Mouse (Mus musculus) c-Kit-positive CD71-negative TER-119-negative erythroid progenitor cells, embryonic 14.5 days (primary cell): ENCODE measurements around the gene Gjb6.
A peak's percentile ranks its signal among the peaks of the same experiment; 100 is the strongest.

ENCODE experiments used
- DNase-seq: peaks from one replicate; pipeline ENCODE4 v3.0.0-alpha.2; 2013; ENCODE audit warnings: low read depth

Gjb6 gene

DNA sequence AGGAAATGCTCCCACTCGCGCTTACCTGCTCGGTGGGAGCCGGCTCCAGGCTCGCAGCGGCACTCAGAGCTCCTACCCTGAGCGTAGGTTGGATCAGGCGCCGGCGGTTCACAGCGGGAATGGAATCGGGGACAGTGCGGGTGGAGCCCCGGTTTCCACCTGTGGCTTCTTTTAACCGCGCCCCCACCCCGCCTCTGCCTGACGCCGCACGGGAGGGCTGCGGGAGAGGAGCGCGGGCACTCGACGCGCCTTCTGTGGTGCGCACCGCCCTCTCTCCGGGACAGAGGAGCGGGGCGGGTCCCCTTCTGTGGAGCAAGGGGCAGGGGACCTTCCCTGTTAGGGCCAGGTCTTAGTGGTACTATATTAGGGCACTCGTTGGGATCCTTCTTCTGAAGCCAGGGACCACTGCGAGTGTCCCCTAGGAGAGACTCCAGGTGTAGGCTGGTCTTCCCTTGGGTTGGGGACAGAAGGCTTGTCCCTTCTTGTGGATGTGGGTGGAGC is at the start of gene Gjb6:
Gene Gjb6, minus strand, starts transcription at position 451 of the 501 bp plus-strand sequence.
- DNase-seq, result no peak

DNA sequence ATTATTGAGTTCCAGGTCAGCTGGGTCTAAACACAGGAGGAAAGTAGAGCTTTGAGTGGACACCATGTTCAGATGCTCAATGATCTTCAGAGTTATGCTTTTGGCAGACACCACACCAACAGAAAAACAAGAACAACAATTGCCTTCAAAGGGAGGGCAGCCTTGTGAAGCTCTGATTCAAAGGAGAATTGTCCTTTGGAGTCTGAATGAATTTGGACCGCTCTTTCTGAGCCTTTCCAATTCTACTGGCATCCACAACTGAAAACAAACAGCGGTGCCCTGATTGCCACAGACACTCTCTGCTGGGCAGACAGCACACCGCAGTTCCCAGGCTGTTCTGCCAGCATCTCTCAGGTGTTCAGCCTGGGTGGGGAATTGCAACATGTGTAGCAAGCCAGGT is 32.1 kb upstream of the Gjb6 start:
- DNase-seq, result no peak

DNA sequence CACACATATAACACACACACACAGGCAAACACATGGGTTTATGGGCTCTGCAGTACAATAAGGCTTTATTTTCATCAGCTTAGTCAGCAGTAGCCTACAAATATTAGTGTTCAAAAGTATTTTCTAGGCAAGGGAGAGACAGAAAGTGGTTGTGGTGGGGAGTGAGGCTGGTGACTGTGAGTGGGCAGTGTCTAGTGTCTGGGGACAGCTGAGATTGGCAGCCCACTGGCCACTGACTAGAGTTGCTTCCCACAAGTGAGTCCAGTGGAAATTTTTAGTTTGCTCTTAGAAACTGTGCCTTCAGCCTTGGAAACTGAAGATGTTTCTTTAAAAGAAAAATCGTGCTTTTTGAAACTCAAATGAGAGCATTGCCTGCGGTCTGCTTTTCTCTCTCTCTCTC is 28.4 kb upstream of the Gjb6 start:
- no peak for DNase-seq

DNA sequence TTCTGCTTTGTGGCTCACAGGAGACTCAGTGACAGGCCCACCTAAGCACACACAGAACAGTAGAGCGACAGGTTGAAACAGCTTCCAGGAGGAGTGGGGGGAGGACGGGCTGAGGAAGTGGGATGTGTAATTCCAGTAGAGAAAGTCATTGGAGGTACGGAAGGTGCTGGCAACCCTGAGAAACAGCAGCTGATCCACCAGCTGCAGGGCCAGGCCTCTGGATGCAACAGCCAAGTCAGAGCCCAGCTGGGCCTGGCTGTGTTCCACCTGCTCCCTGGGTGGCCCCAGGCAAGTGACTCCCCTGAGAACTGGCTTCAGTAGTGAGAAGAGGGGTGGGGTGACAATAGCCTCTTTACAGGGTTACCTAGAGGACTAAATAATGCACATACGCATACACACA is 27.8 kb upstream of the Gjb6 start:
- no peak for DNase-seq

DNA sequence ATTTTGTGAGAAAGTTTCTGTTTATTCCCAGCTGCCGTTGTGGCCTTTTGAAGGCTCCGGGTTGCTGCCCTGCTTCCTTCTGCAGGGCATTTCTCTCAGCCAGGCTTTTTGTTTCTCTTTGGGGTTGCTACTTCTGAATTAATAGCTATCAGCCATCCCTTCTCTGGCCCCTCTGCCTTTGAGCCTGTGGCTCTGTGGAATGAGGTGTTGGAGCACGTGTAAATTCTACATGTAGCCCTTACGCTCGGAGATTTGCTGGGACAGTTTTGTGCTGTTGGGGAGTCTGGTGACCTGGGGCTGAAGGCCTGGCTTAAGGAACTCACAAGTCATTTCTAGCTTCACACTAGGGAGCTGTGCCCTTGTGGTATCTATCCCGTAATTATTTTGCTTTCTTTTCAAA is 21.5 kb upstream of the Gjb6 start:
- no peak for DNase-seq

DNA sequence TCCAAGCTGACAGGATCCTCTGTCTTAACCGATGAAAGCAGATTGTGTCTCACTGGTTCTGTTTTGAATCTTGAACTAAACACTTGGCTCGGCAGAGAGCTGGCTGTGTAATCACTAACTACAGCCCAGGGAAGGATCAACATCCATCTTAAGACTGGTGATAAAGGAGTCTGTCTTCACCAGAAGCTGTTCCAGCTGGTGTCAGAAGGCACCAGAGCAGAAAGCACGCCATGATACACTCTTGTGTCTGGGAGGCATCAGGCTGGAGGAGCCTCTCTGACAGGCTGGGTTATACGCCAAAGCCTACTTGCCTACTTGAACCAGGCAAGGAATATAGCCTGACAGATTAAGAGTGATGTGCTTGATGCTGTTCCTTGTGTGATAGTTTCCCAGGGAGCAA is 12.3 kb upstream of the Gjb6 start:
- DNase-seq, result no peak

DNA sequence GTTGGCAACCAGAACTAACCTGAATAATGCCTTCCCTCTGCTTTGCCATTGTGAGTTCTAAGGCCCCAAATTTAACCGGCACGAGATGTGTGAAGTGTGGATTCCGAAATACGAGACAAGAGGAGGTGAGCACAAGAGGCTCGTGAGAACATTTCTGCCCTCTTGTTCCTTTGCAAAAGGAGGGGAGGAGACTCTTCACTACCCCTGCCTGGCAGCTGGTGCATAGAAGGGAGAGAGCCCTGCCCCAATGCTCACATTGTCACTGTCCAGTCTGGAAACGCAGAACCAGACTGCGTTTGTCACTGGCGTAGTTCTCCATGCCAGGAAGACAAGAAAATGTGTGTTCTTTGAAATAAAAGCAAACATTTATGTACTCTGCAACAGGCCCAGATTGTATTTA is 1.9 kb upstream of the Gjb6 start:
- DNase-seq, result no peak

DNA sequence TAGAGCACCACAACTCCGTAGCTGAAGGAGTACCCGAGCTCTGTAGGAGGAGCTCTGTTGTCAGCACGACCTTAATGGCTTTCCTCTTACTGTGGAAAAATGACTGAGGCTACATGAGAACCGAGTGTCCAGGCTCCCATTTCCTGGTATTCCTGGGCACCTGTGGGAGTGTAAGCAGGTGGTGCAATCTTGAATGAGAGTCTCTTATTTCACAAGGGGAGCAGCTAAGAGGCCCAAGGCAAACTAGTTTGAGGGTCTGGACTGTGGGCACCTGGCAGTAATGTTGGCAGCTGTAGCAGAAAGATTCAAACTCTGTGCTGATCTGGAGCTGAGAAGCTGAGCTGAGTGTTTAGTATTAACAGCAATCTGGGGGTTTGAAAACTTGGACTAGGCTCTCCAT is 6.0 kb downstream of the Gjb6 start:
- no peak for DNase-seq

DNA sequence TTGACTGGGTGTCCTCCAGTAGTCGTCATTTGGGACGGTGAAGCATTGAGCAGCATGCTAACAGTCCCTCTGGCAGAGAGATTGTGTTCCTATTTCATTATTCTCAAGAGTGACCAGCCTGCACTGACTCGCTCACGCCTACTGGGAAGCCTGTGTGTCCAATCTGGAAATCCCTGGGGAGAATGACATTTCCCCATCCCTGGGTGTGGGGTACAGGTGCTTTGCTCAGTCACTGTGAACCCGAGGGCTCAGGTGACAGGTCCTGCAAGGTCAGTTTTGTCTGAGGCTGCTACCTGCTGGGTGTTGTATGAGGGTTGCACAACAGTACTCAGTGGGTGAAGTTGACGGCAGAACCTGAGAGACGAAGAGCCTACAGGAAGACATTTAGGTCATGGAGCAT is 11.1 kb downstream of the Gjb6 start:
- no peak for DNase-seq

DNA sequence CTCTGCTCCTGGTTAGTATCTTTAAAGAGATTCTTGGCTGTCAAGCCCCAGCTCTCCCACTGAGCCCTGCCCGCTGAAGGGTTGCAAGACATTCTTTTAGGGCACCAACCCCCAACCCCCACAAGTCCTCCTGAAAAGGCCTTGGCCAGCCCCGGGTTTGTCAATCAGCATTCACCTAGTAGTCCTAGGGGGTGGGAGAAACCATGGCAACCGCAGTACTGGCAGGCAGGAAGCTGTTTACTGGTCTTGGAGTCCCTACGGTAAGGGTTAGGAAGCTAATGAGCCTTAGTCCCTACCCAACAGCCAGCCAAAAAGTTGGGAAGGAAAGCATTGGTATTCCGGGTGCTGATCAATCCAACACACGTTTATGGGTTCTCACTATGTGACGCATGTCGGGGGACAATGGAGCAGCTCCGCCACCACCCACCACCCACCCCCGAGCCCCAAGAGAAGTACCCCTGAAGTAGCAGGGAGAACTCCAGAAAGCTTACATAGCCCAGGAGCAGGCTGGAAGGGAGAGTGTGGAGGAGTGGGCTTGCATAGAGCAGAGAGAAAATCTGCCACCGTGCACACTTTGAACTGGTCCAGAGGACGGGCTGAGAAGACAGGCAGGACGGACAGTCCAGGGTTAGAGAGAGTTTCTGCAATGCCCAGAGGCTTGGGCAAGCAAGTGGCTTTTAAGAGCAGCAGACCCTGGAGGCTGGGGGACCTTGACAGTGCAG is 17.4 kb downstream of the Gjb6 start, which contains the start of gene Gm4491:
Gene Gm4491, minus strand, starts transcription at position 61 of the 722 bp plus-strand sequence.
- no peak for DNase-seq

DNA sequence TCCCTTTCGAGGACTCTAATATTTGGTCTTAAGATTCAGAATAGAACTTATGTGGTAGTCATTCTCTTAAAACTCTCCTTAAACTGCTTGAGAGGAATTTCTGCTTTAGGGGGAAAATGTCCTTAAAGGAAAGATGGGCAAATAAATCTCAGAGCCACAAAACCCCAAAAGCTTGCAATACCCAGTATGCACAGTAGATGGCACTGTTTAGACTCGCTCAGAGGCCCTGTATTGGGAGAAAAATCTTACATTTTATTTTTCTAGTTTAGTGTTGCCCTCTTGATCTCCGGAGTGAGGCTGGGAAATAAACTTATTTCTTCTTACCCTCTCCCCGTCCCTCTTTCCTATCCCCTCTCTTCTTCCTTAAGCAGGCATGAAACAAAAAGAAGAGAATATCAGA is 24.2 kb downstream of the Gjb6 start:
- peak; percentile 54 for DNase-seq

DNA sequence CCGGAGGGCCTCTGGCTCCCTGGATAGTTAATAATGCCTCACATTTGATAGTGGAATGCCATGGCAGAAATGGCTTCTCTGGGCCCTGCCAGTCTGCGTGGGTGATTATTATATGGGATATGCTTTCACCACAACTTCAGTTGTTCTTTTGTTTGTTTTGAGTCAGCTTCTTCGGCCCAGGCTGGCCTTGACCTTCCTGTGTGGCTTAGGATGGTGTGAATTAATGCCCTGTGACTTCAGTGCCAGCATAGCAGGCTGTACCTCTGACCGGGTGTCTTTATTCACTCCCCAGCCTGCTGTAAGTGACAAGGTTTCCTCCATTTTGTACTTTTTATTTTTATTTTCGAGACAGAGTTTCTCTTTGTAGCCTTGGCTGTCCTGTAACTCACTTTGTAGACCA is 25.5 kb downstream of the Gjb6 start:
- no peak for DNase-seq

DNA sequence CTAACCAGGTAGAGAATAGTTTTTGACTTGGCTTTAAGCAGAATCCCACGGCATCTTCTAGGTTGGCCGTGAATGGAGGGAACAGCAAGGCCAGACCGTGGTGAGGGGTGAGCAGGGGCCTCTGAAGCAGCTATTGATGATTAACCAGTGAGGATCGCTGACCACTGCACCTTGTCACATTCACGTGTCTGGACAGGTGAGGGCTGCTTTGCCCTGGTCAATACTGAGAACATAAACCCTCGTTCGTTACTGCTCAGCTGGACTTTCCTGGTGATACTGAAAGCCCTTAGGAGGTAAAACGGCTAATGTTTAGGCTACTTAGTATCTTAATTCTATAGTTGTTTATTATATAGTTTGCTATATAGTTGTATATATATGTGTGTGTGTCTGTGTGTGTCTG is 26.3 kb downstream of the Gjb6 start:
- DNase-seq, result no peak

DNA sequence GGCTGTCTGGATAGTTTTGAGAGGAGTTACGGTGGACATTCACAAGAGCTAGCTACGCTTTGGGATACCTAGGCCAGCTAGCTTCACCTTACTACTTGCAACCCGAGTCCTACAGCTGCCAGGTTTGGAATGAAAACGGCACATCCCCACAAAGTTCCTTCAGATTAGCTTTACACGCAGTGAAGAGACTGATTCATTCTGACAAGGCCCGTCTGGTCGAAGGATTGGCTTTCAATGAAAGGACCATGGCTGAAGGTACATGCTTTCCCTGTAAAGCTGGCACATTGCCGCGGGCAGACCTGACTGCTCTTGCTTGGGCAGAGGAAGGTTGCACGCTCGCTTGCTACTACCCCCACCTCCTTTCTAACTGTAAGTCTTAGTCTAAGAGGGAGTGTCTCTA is 27.7 kb downstream of the Gjb6 start:
- DNase-seq, result no peak

DNA sequence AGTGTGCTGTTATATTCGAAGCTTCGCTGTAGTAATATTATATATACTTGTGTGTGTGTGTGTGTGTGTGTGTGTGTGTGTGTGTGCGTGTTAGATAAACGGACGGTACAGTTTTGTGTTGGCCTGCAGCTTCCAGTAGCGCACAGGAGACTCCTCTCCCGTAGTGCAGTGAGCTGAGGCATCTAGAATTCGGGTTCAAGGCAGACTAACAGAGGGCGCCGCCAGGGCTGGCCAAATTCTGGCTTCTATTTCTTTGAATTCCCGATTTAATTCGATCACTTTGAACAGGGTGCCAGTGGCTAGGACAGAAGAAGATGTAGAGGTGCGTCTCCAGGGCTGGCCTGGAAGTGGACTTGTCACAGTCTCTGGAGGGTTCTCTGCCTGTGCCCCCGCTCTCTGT is 28.3 kb downstream of the Gjb6 start:
- no peak for DNase-seq

DNA sequence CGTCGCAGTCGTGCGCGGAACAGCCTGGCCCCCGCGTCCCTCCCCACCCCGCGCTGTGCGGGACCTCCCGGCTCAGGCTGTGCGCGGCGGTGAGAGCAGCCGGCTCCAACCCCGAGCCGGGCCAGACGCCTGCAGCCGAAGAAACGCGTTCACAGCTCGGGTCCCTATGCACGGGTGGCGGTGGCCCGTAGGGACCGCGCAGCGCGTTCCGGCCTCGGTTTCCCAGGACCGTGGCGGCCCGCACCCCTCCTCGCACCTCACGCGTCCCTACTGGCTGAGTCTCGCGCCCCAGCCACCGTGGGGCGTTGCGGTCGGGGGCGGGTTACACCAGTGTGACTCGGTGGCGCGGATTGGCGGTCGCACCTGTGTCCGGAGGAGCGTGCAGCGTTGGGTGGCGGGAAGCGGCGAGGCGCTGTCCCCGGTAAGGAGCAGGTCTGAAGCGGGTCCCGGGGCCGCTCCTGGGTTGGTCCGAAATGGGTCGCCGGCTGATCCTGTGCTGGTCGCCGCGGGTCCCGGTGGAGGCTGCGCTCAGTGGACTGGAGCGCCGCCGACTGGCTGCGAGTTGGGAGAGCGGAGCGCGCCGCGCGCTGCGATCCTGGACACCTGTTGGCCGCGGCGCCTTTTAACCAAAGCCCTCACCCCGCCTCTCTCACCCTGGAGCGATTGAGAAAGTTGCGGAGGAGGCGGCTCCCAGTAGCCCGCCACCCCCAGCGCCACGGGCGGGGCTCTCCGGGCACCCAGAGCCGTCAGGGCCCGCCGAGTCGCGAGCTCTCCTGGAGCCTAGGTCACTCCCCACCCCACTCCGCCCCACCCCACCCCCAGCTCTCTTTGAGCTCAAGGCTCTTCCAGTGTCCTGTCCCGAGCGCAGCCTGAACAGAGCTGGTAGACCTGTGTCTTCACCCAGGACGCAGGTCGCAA is 29.0 kb downstream of the Gjb6 start, which contains the start of gene Gjb2:
Gene Gjb2, minus strand, starts transcription at position 597 of the 918 bp plus-strand sequence.
- DNase-seq, result no peak

DNA sequence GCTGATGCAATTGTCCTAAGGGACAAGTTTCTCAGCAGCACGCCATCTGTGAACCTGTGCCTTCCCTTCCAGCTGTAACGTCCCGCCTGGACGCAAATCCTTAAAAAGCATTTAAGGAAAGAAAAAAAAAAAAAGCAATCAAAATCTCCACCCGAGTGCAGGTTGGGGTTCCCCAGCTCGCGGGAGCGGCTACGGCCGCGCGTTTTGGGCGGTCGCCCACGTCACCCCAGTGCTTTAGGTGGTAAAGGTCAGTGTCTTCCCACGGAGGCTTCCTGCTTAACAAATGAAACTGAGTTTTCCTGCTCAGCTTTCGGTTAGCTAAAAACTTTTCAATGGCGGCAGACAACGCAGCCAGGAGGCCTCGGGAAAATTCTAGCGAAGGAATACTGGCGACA is 29.7 kb downstream of the Gjb6 start:
- no peak for DNase-seq

DNA sequence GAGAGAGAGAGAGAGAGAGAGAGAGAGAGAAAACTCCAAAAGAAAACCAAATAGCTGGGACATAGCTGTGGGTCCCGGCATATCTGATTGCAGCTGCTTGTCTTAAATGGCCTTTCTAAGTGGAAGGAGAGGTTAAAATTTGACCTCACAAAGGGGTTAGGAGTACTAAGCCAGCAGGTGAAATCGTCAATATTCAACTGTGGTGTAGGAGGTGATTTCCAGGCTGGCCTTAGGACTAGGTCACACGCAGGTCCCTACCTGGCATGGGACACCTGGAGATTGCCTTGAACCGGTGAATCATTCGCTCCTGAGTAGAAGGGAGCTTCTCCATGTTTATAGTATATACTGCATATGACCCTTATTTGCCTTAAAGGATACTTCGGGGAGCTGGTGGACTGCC is 30.3 kb downstream of the Gjb6 start:
- no peak for DNase-seq

DNA sequence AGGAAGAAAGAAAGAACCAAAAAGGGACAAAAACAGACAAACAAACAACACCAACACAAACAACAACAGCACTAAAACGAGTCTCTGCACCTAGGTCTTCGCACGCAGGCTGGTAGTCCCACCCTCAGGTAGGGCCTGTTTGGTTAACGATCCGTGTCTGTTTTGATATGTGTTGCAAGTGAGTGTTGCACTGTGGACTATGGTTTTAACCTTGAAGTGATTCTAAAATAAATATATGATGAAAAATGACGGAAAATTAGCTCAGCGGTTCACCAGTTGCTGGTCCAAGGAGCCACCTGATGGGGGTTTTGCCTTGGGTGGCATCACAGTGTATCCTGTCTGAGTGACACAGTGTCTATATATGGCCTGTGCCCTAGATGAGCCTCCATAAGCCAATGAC is 31.8 kb downstream of the Gjb6 start:
- DNase-seq, result no peak

DNA sequence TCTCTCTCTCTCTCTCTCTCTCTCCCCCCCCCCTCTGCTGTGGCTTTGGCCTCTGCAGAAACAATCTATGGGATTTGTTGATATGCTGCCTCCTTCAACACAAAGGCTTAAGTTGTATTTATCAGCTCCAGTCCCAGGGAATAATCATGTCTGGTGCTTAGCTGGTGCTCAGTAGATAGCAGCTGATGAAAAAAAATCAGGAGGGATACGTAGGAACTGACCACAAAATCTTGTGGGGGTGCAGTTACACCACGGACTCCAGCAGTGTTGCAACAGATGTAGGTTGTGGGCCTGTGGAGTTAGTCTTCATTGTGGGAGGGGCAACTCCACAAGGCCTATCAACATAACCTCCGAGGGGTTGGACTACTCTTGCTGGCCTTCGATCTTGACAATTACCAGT is 37.6 kb downstream of the Gjb6 start:
- DNase-seq, result no peak

DNA sequence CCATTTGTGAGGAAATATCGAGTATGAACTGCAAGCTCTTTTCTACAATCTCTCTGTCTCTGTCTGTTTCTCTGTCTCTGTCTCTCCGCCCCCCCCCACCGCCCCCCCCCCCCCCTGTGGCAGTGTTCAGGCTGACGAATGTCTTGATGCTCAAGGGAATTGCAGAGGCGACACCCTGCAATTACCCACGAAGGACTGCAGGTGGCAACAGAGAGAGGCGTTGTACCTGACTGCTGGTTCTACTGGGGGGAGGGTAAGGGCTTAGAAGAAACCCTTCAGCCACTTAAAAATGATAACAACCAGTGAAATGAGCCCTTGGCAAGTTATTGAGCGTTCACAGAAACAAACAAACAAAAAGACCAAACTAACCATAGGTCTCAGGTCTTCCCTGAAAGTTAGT is 40.4 kb downstream of the Gjb6 start:
- peak; percentile 53 for DNase-seq

DNA sequence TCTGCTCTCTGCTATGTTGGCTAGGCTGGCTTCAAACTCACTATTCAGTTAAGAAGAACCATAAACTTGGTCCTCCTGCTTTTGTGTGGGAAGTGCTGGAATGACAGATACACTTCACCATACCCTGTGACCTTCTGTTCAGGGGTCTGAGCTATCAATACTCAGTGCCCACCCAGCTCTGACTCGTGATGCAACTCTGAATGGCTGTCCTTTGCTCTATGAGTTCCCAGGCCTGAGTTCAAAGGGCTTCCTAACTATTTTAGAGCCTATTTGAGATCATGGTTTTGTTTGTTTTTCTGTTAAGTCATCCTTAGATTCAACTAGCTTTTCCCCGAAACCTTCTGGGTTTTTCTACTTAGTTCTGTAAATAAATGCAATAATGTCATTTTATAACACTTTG is 43.4 kb downstream of the Gjb6 start:
- DNase-seq, result no peak

DNA sequence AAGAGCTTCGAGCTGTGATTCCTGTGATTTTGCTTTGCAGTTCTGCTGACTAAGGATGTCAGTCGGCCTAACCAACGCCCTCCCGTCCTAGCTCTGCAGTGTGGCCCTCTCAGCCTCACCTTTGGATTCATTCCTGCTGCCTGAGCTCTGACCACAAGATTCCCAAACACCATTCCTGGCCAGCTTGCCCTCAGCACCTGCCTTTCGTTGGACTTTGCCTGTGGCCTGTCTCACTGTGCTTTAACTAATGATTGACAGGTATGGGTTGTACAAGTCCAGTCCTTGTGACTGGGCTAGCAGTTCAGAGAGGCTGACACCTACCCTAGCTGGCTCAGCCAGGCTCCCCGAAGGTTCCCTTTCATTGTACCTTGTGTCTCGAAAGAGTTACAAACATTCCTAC is 44.3 kb downstream of the Gjb6 start:
- DNase-seq, result no peak
